ENCODE assay signal across 25 mouse cellular contexts in genomic region chr2:135454455-135454854, GRCm38 (mm10).
A peak's percentile ranks its signal among the peaks of the same experiment; 100 is the strongest.
DNase-seq lines count a peak whose midpoint lies in the region; ATAC-seq and TF ChIP-seq lines count a peak whose summit lies in the region.
"Had no signal": no experiment of that assay in that cellular context is flagged by ENCODE, and none has a peak within 500 bp of the region (broad histone marks: within the 10 kb centered on the region; RNA-seq: fewer than 3 reads in every experiment).

No protein-coding gene starts in this region.

- no peak for TF ChIP-seq POLR2A in embryonic fibroblast, embryonic 13.5 days (IDR thresholded peaks at IDR 0.05; ENCODE audit: low read depth, low read length)

- no peak for TF ChIP-seq CTCF in stomach, postnatal 0 days (IDR thresholded peaks at IDR 0.05; ENCODE audit: low read depth)
- no peak for TF ChIP-seq CTCF in embryonic fibroblast, embryonic 13.5 days (IDR thresholded peaks at IDR 0.05; ENCODE audit: borderline replicate concordance, insufficient read depth, low read length)

- WGBS in stomach, embryonic 15.5 days, result 33% methylated on average over 1 of the region's 1 CpGs
- WGBS in stomach, postnatal 0 days, result 9% methylated on average over 1 of the region's 1 CpGs
- 22% methylated on average over 1 of the region's 1 CpGs for WGBS in stomach, embryonic 16.5 days

- no peak overlapping the region for H3K4me2 ChIP-seq in stomach, embryonic 15.5 days
- no peak overlapping the region for H3K4me2 ChIP-seq in stomach, postnatal 0 days (replicated peaks; ENCODE audit: low read depth)
- no peak overlapping the region for H3K4me2 ChIP-seq in stomach, embryonic 16.5 days (ENCODE audit: low read depth, low read length)
- H3K4me2 ChIP-seq: embryonic facial prominence, embryonic 12.5 days; forebrain, embryonic 13.5 days; forebrain, embryonic 15.5 days had no signal

- DNase-seq in stomach, postnatal 0 days (ENCODE audit: low spot score), result no peak
- peak; percentile 41 for DNase-seq in NIH3T3 (ENCODE audit: low read depth)
- DNase-seq in urinary bladder, postnatal 10 days (ENCODE audit: low spot score), result no peak
- no peak for DNase-seq in T-cell, adult 2 months (ENCODE audit: low spot score)
- DNase-seq: adrenal gland, postnatal 10 days; adrenal gland, postnatal 25 days; B cell, adult 2 months; cerebellum, adult 11 months; cerebellum, adult 18-20 months; cerebellum, adult 8-10 months; cerebellum, adult 9-11 months; cerebellum, postnatal 14 days; cerebellum, postnatal 36 days; forebrain, postnatal 0 days had no signal

- no peak for TF ChIP-seq EP300 in stomach, postnatal 0 days (optimal IDR thresholded peaks at IDR 0.05)

- H3K4me1 ChIP-seq in stomach, embryonic 15.5 days, result no peaks in the 10 kb centered on the region
- H3K4me1 ChIP-seq in stomach, postnatal 0 days (replicated peaks; ENCODE audit: control insufficient read depth, insufficient read depth), result no peaks in the 10 kb centered on the region
- peaks cover 7% of the 10 kb centered on the region; the same call in 1 of the 2 replicates for H3K4me1 ChIP-seq in embryonic fibroblast, embryonic 13.5 days (ENCODE audit: control insufficient read depth, insufficient read depth, low read length)
- no peaks in the 10 kb centered on the region for H3K4me1 ChIP-seq in stomach, embryonic 16.5 days (ENCODE audit: control insufficient read depth, insufficient read depth, low read length)
- H3K4me1 ChIP-seq: embryonic facial prominence, embryonic 10.5 days; embryonic facial prominence, embryonic 12.5 days; forebrain, embryonic 13.5 days; forebrain, embryonic 15.5 days had no signal

- H3K36me3 ChIP-seq in stomach, embryonic 15.5 days, result no peaks in the 10 kb centered on the region
- no peaks in the 10 kb centered on the region for H3K36me3 ChIP-seq in stomach, postnatal 0 days (ENCODE audit: control insufficient read depth, insufficient read depth, low read length)
- no peaks in the 10 kb centered on the region for H3K36me3 ChIP-seq in stomach, embryonic 16.5 days (ENCODE audit: control insufficient read depth, insufficient read depth, low read length)
- H3K36me3 ChIP-seq: embryonic facial prominence, embryonic 10.5 days; embryonic facial prominence, embryonic 12.5 days; forebrain, embryonic 15.5 days; G1E had no signal

- no peak overlapping the region for H3K4me3 ChIP-seq in stomach, embryonic 15.5 days (replicated peaks)
- H3K4me3 ChIP-seq in stomach, postnatal 0 days (ENCODE audit: low read depth, low read length), result no peak overlapping the region
- no peak overlapping the region for H3K4me3 ChIP-seq in embryonic fibroblast, embryonic 13.5 days (ENCODE audit: insufficient read depth, low read length)
- no peak overlapping the region for H3K4me3 ChIP-seq in stomach, embryonic 16.5 days (replicated peaks; ENCODE audit: low read length)
- H3K4me3 ChIP-seq: embryonic facial prominence, embryonic 10.5 days; embryonic facial prominence, embryonic 12.5 days; forebrain, embryonic 13.5 days; forebrain, embryonic 15.5 days had no signal

- H3K27me3 ChIP-seq in stomach, embryonic 15.5 days (replicated peaks), result no peaks in the 10 kb centered on the region
- H3K27me3 ChIP-seq in stomach, postnatal 0 days (ENCODE audit: control insufficient read depth, insufficient read depth, low read length), result no peaks in the 10 kb centered on the region
- H3K27me3 ChIP-seq in stomach, embryonic 16.5 days (ENCODE audit: control insufficient read depth, insufficient read depth, low read length), result no peaks in the 10 kb centered on the region
- H3K27me3 ChIP-seq: CH12.LX; embryonic facial prominence, embryonic 12.5 days; forebrain, embryonic 13.5 days; forebrain, embryonic 15.5 days had no signal

- no peak overlapping the region for H3K27ac ChIP-seq in stomach, embryonic 15.5 days
- no peak overlapping the region for H3K27ac ChIP-seq in stomach, postnatal 0 days (replicated peaks)
- H3K27ac ChIP-seq in embryonic fibroblast, embryonic 13.5 days (ENCODE audit: insufficient read depth, low read length), result peak overlapping the region; percentile 96
- no peak overlapping the region for H3K27ac ChIP-seq in stomach, embryonic 16.5 days (ENCODE audit: low read length)
- H3K27ac ChIP-seq: embryonic facial prominence, embryonic 10.5 days; embryonic facial prominence, embryonic 12.5 days; forebrain, embryonic 13.5 days; forebrain, embryonic 15.5 days had no signal

- ATAC-seq in stomach, embryonic 15.5 days (ENCODE audit: insufficient read depth, low FRiP score, low read depth), result peak; percentile 60; the same call in 1 of the 2 replicates
- no peak for ATAC-seq in stomach, postnatal 0 days (ENCODE audit: low FRiP score, low TSS enrichment)
- ATAC-seq in stomach, embryonic 16.5 days (ENCODE audit: insufficient read depth, low FRiP score), result peak; percentile 60; the same call in 1 of the 2 replicates
- no peak for ATAC-seq in erythroblast, adult 5-6 weeks (replicated peaks; ENCODE audit: low FRiP score, poor library complexity, severe bottlenecking)
- ATAC-seq: CD4-positive, CD25-positive, alpha-beta regulatory T cell, adult 4 months; forebrain, embryonic 13.5 days; forebrain, embryonic 15.5 days; forebrain, postnatal 0 days had no signal

- no peaks in the 10 kb centered on the region for H3K9me3 ChIP-seq in stomach, embryonic 15.5 days
- no peaks in the 10 kb centered on the region for H3K9me3 ChIP-seq in stomach, postnatal 0 days (ENCODE audit: control insufficient read depth, low read length)
- no peaks in the 10 kb centered on the region for H3K9me3 ChIP-seq in stomach, embryonic 16.5 days (replicated peaks; ENCODE audit: control insufficient read depth, low read length)
- H3K9me3 ChIP-seq: embryonic facial prominence, embryonic 10.5 days; embryonic facial prominence, embryonic 12.5 days; forebrain, embryonic 13.5 days; forebrain, embryonic 15.5 days had no signal

- H3K9ac ChIP-seq in stomach, embryonic 15.5 days, result no peak overlapping the region
- H3K9ac ChIP-seq in stomach, postnatal 0 days (ENCODE audit: low read length), result no peak overlapping the region
- H3K9ac ChIP-seq in stomach, embryonic 16.5 days (ENCODE audit: low read length), result no peak overlapping the region
- H3K9ac ChIP-seq: embryonic facial prominence, embryonic 12.5 days; forebrain, embryonic 13.5 days; forebrain, embryonic 15.5 days; forebrain, postnatal 0 days had no signal

Comparison
In these comparisons a context has a peak if more than half of its experiments do, and no peak if none do; other contexts are left out.
1. ATAC-seq: peak in stomach, embryonic 15.5 days (single experiment) and stomach, embryonic 16.5 days (single experiment); none in stomach, postnatal 0 days (single experiment) and erythroblast, adult 5-6 weeks (single experiment).